Mouse (Mus musculus): ENCODE results near the gene Slit3.

Slit3 gene

DNA sequence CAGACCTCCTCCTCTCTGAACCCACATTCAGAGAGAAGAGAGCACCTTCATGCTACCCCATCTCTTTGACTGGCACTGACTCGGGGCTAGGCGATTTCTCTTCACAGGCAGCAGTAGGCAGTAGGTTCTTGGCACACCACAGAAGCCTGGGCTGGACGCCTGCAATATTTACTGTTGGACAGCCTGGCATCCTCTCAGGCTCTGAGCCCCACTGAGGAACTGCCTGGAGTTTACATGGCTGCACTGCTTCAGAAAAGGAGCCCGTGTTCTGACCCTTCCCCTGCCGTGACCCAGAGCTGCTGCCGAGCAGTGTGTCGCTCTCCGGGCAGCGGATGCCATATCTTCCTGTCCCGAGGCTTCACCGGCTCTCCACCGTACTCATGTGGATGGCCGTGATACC is 583.4 kb downstream of the Slit3 start:
- DNase-seq: peak; percentile 75 to 79

DNA sequence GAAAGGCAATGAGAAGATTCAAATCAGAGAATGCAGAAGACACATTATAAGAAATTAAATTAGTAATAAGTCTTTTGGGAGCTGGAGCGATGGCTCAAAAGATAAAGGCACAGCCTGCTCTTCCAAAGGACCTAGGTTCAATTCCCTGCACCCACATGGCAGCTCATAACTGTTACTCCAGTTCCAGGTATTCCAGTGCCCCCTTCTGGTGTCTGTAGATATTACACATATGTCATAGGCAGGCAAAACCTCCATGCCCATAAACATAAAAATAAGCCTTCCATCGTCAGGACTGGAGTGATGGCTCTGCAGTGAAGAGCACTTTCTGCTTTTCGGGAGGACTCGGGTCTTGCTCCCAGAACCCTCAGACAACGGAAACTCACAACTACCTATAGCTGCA is 583.9 kb downstream of the Slit3 start:
- no peak for DNase-seq

DNA sequence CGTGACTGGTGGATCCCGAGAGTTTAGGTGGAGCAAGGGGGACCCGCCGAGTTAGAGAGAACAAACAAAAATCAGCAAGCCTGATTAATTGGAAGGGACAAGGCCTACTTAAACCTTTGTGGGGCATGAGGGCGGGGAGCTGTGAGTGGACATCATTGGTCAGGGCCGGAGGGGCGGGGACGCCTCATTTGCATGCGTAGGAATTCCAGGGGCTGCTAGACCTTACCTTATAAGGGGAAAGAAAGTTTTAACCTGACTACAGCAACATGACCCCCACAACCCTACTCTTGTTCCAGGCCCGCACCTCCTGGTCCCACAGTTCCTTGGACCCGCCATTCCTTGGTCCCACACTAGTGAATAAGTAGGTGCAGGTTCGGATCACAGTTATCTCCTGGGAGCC is 586.4 kb downstream of the Slit3 start:
- no peak for DNase-seq

DNA sequence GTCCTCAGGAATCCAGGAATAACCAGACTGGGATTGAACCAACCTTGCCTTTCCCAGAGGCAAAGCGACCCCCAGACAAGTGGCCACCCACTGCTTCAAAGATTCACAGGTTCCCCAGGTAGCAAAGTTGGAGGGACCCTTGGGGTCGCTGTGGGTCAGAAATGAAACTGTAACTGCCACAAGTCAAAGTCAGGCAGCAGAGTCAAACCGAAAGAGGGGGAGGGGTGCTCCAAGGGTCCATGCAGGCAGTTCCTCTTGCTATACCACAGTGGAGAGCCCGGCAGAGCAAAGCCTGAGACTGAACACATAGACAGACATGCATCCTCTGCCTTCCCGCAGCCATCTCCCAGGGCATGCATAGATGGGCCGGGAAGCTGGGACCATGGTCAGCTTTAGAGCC is 590.3 kb downstream of the Slit3 start:
- no peak for DNase-seq

DNA sequence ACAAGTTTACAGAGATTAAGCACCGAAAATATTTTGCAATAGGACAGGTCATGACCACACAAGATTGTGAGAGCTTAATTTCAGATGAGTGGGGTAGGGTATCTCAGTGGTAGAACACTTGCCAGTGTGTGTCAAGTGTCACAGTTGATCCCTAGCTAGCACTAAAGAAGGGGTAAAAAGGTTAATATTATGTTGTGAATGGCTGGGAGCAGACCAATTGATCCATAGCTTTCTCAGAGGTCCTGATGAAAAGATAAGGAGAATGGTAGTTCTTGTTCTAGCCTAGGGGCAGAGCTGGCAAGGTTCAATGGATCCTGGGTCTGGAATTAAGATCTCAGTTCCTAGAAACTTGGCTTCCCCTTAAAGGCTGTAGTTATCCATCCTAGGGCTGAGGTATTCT is 597.9 kb downstream of the Slit3 start:
- no peak for DNase-seq

DNA sequence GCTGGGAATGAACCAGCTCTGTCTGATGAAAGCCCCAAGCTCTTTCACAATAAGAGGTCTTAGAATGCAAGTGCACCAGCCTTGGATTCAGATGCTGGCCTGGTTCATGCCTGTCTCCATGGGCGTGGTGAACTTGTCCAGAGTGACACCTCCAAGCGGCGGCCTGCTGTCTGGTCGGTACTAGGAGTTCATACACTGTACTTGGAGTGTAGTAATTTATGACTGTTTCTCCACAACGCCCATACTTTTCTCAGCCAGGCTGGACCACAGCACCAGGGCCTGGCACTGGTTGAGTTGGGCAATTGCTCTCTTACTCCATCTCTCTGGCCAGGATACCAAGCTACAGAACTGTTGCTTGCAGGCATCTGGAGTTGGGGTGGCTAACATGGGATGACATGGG is 602.9 kb downstream of the Slit3 start:
- DNase-seq: no peak

DNA sequence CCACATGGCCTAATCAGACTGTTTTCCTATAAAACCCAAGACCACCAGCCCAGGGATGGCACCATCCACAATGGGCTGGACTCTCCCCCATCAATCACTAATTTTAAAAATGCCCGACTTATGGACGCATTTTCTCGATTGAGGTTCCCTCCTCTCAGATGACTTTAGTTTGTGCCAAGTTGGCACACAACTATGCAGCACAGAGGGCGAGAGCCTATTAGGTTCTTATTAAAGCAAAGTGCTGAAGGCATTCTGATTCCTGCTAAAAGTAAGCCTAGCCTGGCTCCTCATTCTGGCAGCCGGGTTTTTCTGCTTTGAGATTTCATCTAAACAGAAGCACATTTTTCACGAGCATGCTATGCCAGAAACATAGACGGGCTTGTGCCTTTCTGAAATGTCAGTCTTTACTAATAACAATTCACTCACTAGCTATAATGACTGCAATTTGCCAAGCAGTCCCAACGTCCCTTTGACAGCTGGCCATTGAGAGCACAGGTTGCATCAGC is 605.4 kb downstream of the Slit3 start:
- no peak for DNase-seq

DNA sequence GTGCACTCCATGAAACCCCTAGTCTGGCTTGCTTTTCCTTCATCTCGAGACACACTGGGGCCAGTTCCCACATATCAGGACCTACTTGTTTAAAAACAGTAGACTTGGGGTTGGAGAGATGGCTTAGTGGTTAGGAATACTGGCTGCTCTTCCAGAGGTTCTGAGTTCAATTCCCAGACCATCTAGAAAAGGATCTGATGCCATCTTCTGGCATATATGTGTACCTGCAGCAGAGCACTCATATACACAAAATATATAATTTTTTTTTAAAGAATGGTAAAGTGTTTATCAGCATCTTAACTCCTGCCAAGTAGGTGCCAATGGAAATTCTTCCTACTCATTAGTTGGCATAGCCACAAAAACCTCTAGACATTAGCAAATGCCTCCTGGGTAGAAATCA is 607.2 kb downstream of the Slit3 start:
- DNase-seq: no peak

DNA sequence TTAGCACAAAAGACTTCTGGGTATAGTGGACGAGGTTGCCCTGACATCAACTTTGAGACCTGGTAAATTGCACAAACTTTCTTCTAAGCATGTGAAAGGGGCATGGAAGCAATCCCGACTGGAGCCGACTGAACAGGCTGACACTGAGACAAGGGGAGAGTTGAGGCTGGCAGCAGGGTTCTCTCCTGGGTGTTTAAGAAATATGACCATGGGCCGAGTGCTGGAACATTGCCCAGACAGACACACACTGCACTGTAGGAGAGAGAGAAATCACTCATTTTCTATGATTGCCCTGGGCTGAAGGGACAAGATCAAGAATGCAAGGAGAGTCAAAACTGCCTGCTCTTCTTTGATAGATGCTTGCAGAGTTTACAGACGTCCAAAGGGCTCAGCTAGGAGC is 608.2 kb downstream of the Slit3 start:
- peak; percentile 19 for DNase-seq

DNA sequence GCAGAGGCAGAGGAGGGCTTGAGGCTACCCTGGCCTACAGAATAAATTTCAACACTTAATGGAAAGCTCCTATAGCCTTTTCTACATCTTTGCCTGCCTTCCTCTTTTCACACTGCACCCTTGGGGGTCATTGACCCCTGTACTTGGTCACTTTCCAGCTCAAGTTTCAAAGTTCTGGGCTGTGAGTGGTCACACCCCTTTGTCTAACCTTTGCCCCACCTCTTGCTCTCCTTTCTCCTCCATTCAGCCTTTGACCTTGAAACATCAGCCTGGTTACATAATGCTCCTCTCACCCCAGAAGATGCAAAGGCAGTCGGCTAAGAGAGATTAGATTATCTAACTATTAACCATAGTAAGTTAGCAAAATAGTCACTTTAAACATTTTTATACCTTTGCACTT is 611.3 kb downstream of the Slit3 start:
- no peak for DNase-seq

DNA sequence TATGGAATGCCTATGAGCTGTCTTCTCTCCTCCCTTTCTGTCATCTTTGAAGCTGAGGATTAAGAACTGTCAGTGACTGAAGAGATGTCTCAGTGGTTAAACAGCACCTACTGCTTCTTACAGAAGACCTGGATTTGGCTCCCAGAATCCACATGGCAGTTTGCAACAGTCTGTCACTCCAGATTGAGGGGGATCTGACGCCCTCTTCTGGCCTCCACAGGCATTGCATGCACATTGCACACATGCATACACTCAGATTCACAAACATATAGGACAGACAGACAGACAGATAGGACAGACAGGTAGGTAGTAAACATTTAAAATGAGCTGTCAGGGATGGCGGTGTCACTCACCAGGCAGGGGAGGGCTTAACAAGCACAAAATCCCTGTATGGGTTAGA is 615.8 kb downstream of the Slit3 start:
- no peak for DNase-seq

DNA sequence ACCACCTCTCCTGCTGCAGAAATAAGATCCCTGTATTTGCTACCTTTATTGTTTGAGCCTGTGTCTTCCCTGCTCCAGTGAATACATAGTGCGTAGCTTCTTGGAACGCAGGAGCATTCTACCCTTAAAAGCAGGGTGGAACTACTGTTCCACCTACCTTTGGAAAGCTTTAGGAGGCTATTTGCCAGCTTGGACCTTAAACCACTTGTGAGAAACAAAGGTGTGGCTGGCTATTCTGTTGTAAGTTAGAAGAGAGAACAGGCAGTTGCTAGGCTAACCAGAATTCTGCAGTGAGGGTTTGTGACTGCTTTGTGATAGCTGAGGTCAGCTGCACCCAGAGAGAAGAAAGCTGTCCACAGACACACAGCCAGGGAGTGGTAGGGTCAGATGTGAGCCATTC is 616.2 kb downstream of the Slit3 start:
- DNase-seq: no peak

DNA sequence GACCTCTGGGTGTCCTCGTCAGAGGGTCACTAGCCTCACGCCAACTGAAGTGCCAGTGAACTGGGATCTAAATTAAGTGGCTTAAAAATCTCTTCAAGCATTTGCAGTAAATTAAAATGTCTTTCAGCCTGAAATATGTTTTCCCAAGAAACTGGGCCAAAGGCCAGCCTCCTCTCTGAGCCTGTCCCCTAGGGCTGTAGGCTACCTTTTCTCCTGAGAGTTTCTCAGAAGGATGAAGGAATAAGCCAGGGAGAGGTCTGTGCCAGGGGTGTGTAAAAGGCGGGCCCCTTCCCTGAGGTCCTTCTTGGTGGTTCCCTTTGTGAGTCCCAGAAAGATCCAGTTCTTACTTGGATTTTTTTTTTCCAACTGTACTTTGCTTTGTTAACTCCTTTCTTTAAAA is 617.1 kb downstream of the Slit3 start:
- no peak for DNase-seq

DNA sequence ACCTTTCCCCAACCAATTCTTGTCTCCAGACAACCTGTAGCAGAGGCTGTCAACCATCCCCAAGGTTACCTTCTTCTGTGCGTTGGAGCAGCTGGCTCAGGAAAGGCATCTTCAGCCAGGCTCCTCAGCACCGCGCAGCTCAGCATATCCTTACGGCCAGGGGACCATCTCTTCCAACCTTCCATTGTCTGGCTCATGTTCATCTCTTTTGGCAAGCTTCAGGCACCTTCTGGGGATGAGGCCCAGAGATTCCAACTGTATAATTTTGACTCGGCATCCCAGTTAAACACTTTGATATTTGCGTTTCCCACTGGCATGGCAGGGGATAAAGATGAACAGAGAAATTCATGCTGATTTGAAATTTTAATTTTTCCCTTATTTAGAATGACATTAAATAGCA is 622.6 kb downstream of the Slit3 start:
- DNase-seq: peak; percentile 60 to 76

DNA sequence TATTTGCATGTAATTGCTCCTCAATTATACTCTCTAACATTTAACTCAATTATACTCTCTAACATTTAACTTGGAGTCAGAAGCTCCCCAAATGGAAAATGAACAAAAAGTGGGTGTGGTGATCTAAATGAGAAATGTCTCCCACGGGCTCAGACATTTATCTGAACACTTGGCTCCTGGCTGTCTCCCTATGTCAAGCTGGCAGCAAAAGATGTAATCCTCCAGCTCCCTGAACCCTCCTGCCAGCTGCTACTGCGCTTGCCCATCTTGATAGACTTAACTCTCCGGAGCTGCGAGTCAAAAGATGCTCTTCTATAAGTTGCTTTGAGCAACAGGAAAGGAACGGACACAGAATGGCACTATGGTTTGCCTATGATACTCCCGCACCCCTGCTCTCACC is 623.5 kb downstream of the Slit3 start:
- peak; percentile 41 to 44 for DNase-seq

DNA sequence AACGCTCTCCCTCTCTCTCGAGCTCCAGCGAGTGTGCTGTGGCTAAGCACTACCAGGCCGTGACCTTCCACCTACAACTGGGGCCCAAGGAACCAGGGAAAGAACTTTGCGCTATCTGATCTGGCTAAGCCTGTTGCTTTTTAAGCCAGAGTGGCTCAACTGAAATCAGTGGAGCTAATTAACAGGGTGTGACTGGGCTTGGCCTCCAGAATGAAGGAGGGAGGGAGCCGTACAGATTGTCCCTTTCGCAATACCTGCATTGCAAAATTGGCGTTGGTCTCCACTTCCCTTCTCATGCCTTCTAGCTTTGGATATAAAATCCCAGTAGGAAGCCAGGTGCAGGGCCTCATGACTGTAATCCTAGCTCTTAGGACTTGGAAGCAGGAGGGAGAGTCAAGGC is 629.6 kb downstream of the Slit3 start:
- no peak for DNase-seq

DNA sequence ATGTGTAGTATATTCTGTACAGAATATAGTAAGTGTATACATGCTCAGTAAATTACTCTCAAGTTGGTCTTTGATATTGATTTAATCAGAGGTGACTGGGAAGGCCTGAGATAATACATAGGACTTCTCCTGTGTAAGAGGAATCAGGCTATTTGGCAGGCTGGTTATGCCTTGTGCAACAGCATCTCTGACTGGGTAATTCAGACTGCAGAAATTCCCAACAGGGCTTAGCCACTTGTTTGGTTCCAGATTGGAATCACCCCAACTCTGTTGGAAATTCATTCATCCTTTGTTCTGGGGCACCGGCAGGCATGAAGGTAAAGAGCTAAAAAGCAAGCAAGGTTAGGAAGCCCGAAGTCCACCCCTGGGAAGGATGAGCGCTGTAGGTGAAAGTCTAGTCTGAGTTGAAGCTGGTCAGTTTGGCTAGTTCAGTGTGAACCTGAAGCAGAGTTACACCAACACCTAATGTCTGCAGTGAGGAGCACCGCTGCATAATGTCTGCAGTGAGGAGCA is 633.9 kb downstream of the Slit3 start:
- DNase-seq: no peak

DNA sequence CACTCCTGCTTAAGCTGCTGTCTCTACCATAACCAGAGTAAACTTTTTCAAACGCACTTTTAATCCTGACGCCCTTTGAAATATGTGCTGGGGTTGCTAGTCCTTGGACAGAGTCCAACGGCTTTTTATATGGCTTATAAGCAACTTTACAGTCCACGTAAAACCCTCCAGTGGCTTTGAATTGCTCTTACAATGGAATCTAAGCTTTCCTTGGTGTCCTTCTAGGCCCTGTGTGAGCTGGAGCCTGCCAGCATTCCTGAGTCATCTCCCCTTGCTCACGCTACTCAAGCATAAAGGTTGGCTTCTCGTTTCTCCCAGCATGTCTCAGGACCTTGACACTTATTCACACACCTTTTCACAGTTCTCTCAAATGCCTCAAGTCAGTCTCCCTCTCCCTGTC is 634.5 kb downstream of the Slit3 start:
- no peak for DNase-seq

DNA sequence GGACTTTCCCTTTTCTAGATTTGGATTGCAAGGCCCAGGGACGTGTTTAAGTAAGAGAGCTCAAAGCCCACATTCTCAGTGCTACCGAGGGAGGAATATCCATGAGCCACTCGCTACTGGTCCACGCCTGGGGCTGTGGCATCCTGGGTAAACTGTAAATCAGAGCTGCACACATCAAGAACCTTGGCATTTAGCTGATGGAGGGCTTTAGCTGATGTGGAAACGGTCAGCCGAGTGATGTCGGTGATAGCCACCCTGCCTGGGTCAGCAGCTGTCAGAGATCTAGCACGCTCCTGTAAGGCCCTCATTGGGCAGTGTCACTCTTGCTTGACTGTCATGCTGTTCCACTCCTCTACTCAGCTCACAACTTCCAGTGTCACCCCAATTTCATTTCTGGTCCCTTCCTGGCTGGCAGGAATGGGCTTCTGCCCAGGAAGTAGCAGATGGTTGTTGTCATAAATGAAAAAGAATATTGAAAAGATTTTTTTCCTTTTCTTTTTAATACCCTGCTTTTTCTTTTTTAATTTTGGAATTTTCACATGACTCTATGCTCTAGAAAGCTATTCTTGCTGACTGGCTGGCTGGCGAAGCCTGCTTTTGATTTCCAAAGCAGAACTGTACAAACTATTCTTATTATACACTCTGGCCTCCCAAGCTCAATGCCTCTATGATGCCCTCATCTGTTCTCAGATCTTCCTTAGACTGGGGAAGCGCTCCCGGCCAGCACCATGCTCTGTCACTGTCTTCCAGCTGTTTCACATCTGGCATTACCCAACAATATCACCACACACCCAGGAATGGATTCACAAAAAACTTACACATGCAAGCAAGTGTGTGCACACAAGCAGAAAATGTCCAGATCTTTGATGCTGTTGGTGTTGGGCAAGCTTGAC is 635.6 kb downstream of the Slit3 start:
- no peak for DNase-seq
